Mouse (Mus musculus): ENCODE data around the gene Ptprn. TPM values are rescaled to one million over a fixed set of nuclear protein-coding genes. Genes with fewer than 3 reads are reported as not detected.

Gene Ptprn
- polyA plus RNA-seq, 1 experiment from 2014 or later, result 11.1 TPM

GRCm38 (mm10) chr1:75278228-75278627 lies 13.9 kb upstream of the Ptprn start, which contains the start of gene Resp18:
Gene Resp18 (minus strand): TSS chr1:75278415.
- Histone ChIP-seq H3K4me1 (replicated peaks) (no peaks in the 10 kb centered on the region), H3K9ac (replicated peaks) (peak within 1 kb of the TSS; percentile 61), H3K4me2 (replicated peaks) (peak within 1 kb of the TSS; percentile 49), H3K27me3 (peaks cover 38% of the 10 kb centered on the region), H3K4me3 (replicated peaks) (peak within 1 kb of the TSS; percentile 40), H3K9me3 (no peaks in the 10 kb centered on the region), H3K27ac (0 out of 2 replicates have a peak within 1 kb of the TSS, but pooled peaks have one; percentile 22), H3K36me3 (no peaks in the 10 kb centered on the region)
- ATAC-seq, result peak; percentile 50; the same call in 1 of the 2 replicates
- 6% methylated on average over 13 of the region's 13 CpGs for WGBS

GRCm38 (mm10) chr1:75277195-75278188 lies 13.2 kb upstream of the Ptprn start:
- Histone ChIP-seq H3K27me3 (peaks cover 38% of the 10 kb centered on the region), H3K4me1 (replicated peaks) (no peaks in the 10 kb centered on the region), H3K36me3 (no peaks in the 10 kb centered on the region), H3K4me2 (replicated peaks) (peak overlapping the region; percentile 49), H3K4me3 (replicated peaks) (peak overlapping the region; percentile 40), H3K9me3 (no peaks in the 10 kb centered on the region), H3K9ac (replicated peaks) (peak overlapping the region; percentile 61), H3K27ac (0 out of 2 replicates have a peak overlapping the region, but pooled peaks have one; percentile 22)
- WGBS, result 2% methylated on average over 23 of the region's 23 CpGs
- ATAC-seq, result peak; percentile 80

- Histone ChIP-seq H3K27ac (no peak overlapping the region), H3K27me3 (peaks cover 68% of the 10 kb centered on the region), H3K9me3 (no peaks in the 10 kb centered on the region), H3K9ac (replicated peaks) (peak overlapping the region; percentile 70), H3K4me1 (replicated peaks) (peaks cover 17% of the 10 kb centered on the region), H3K36me3 (no peaks in the 10 kb centered on the region), H3K4me3 (replicated peaks) (peak overlapping the region; percentile 59), H3K4me2 (replicated peaks) (peak overlapping the region; percentile 80)
- 2% methylated on average over 40 of the region's 40 CpGs for WGBS
- peak; percentile 66 for ATAC-seq
These were observed 1.0 kb downstream of the Ptprn start for GRCm38 (mm10) chr1:75262969-75263951.

GRCm38 (mm10) chr1:75261278-75261677 lies 3.0 kb downstream of the Ptprn start:
- H3K36me3 ChIP-seq, result no peaks in the 10 kb centered on the region
- H3K27me3 ChIP-seq, result peaks cover 67% of the 10 kb centered on the region
- H3K9ac ChIP-seq (replicated peaks), result no peak overlapping the region
- H3K4me3 ChIP-seq (replicated peaks), result no peak overlapping the region
- no peaks in the 10 kb centered on the region for H3K9me3 ChIP-seq
- no peak for ATAC-seq
- H3K4me2 ChIP-seq (replicated peaks), result no peak overlapping the region
- peaks cover 17% of the 10 kb centered on the region for H3K4me1 ChIP-seq (replicated peaks)
- no peak overlapping the region for H3K27ac ChIP-seq

GRCm38 (mm10) chr1:75255516-75256046 lies 8.7 kb downstream of the Ptprn start:
- H3K9me3 ChIP-seq, result no peaks in the 10 kb centered on the region
- 67% methylated on average over 10 of the region's 10 CpGs for WGBS
- H3K36me3 ChIP-seq, result no peaks in the 10 kb centered on the region
- H3K27me3 ChIP-seq, result peaks cover 24% of the 10 kb centered on the region
- H3K9ac ChIP-seq (replicated peaks), result no peak overlapping the region
- H3K4me2 ChIP-seq (replicated peaks), result no peak overlapping the region
- no peak overlapping the region for H3K4me3 ChIP-seq (replicated peaks)
- peaks cover 16% of the 10 kb centered on the region for H3K4me1 ChIP-seq (replicated peaks)
- no peak for ATAC-seq
- H3K27ac ChIP-seq, result no peak overlapping the region

- 63% methylated on average over 8 of the region's 8 CpGs for WGBS
- Histone ChIP-seq H3K9ac (replicated peaks) (no peak overlapping the region), H3K9me3 (no peaks in the 10 kb centered on the region), H3K27me3 (peaks cover 16% of the 10 kb centered on the region), H3K36me3 (no peaks in the 10 kb centered on the region), H3K4me3 (replicated peaks) (no peak overlapping the region), H3K27ac (peak overlapping the region; percentile 11; the same call in 1 of the 2 replicates), H3K4me1 (replicated peaks) (peaks cover 18% of the 10 kb centered on the region), H3K4me2 (replicated peaks) (no peak overlapping the region)
- ATAC-seq, result no peak
These were observed 9.7 kb downstream of the Ptprn start for GRCm38 (mm10) chr1:75254625-75255013.

GRCm38 (mm10) chr1:75253849-75254624 lies 10.3 kb downstream of the Ptprn start:
- H3K9me3 ChIP-seq, result no peaks in the 10 kb centered on the region
- H3K9ac ChIP-seq (replicated peaks), result no peak overlapping the region
- H3K4me1 ChIP-seq (replicated peaks), result peaks cover 18% of the 10 kb centered on the region
- peaks cover 16% of the 10 kb centered on the region for H3K27me3 ChIP-seq
- 66% methylated on average over 16 of the region's 16 CpGs for WGBS
- no peak overlapping the region for H3K4me2 ChIP-seq (replicated peaks)
- no peak for ATAC-seq
- H3K4me3 ChIP-seq (replicated peaks), result no peak overlapping the region
- H3K27ac ChIP-seq, result peak overlapping the region; percentile 11; the same call in 1 of the 2 replicates
- no peaks in the 10 kb centered on the region for H3K36me3 ChIP-seq

DNA sequence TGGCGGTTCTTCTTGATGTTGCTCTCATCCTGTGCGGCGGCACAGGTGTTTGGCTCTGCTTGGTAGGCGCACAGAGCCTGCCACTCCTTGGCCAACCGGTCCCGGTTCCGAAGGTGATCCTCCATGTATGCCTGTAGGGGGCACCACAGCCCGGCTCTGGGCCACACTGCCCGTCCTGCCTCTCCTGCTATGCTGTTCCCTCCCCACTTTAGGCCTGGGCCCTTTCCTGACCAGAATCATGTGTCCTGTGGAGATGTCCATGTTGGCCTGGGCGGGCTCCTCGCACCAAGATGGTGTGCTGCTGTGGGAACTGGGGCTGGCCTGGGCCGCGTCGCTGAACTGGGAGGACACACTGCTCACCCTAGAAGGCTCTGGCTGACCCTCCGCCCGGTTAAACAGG lies 11.3 kb downstream of the Ptprn start:
- 75% methylated on average over 16 of the region's 16 CpGs for WGBS
- H3K9me3 ChIP-seq, result no peaks in the 10 kb centered on the region
- no peak overlapping the region for H3K9ac ChIP-seq (replicated peaks)
- H3K27ac ChIP-seq, result no peak overlapping the region
- no peak for ATAC-seq
- H3K4me2 ChIP-seq (replicated peaks), result no peak overlapping the region
- H3K4me3 ChIP-seq (replicated peaks), result no peak overlapping the region
- no peaks in the 10 kb centered on the region for H3K36me3 ChIP-seq
- H3K4me1 ChIP-seq (replicated peaks), result peaks cover 20% of the 10 kb centered on the region
- peaks cover 13% of the 10 kb centered on the region for H3K27me3 ChIP-seq

- no peaks in the 10 kb centered on the region for H3K9me3 ChIP-seq
- H3K4me3 ChIP-seq (replicated peaks), result no peak overlapping the region
- H3K4me2 ChIP-seq (replicated peaks), result no peak overlapping the region
- peaks cover 10% of the 10 kb centered on the region for H3K27me3 ChIP-seq
- WGBS, result 73% methylated on average over 13 of the region's 13 CpGs
- H3K27ac ChIP-seq, result no peak overlapping the region
- no peak overlapping the region for H3K9ac ChIP-seq (replicated peaks)
- peaks cover 28% of the 10 kb centered on the region for H3K4me1 ChIP-seq (replicated peaks)
- peak; percentile 5; the same call in 1 of the 2 replicates for ATAC-seq
- H3K36me3 ChIP-seq, result no peaks in the 10 kb centered on the region
These were observed 12.0 kb downstream of the Ptprn start for GRCm38 (mm10) chr1:75252308-75252707.

- Histone ChIP-seq H3K4me2 (replicated peaks) (peak overlapping the region; percentile 51), H3K27me3 (peaks cover 8% of the 10 kb centered on the region; the same call in 1 of the 2 replicates), H3K9me3 (no peaks in the 10 kb centered on the region), H3K27ac (no peak overlapping the region), H3K36me3 (no peaks in the 10 kb centered on the region), H3K4me3 (replicated peaks) (peak overlapping the region; percentile 18; the same call in 1 of the 2 replicates), H3K9ac (replicated peaks) (0 out of 2 replicates have a peak overlapping the region, but pooled peaks have one; percentile 14), H3K4me1 (replicated peaks) (peaks cover 33% of the 10 kb centered on the region)
- ATAC-seq, result peak; percentile 51
- 4% methylated on average over 21 of the region's 22 CpGs for WGBS
These were observed 13.0 kb downstream of the Ptprn start for GRCm38 (mm10) chr1:75251112-75251970.

All from midbrain, embryonic 13.5 days (tissue).